Mouse (Mus musculus): ENCODE results near the gene Rsl1.

DNA sequence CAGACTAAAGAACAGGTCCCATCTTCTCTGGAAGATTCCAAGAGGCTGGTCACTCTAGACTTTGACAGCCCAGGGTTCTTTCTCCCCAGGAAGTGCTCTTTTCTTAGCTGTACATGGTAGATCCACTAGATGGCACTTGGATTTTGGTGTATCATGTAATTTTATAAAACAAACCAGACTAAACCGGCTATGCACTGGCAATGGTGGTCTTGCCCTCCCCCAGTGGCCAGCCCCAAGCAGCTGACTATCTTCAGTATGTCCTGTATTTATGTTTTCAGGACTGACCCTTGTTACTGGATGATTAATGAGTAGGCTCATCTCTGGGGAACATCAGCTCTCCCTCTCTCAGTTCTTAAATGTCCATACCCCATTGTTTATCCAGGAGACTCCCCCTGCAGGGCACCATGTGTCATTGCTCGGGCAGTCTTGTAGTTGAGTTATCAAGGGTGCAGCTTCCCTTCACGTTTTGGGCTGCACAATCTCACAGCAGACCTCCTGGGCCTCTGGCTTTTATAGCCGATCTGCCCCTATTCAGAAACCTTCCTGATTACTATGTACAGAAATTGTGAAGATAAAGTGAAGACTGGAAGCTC, 41.1 kb downstream of the Rsl1 start:
- TF ChIP-seq POLR2A (IDR thresholded peaks at IDR 0.05; ENCODE audit: insufficient read depth, low read depth, low read length) (no peak), CTCF (IDR thresholded peaks at IDR 0.05) (peak; percentile 22)

Data from heart, adult 2 months (tissue).